In the genomic region with DNA sequence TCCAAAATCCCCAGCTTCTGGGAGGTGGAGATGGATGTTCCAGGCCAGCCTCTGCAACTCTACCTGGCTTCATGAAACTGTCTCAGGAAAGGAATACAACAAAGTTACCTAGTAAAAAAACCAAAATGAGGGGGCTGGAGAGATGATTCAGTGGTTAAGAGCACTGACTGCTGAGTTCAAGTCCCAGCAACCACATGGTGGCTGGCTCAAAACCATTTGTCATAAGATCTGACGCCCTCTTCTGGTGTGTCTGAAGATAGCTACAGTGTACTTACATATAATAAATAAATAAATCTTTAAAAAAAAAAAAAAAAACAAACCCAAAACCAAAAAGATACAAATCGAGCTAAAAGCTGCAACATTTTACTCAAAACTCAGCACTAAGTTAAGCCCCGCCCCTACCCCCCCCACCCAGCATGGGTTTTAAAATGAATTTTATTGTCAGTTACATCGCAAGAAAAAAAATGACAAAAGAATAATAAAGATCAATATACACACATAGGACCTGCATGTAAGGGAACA, we compare ENCODE assay signal across 9 mouse cellular contexts. TPM values are rescaled to one million over a fixed set of nuclear protein-coding genes. Genes with fewer than 3 reads are reported as not detected.
DNase-seq lines count a peak whose midpoint lies in the region; ATAC-seq lines count a peak whose summit lies in the region.
"Had no signal": no experiment of that assay in that cellular context is flagged by ENCODE, and none has a peak within 500 bp of the region (broad histone marks: within the 10 kb centered on the region; RNA-seq: fewer than 3 reads in every experiment).

No protein-coding gene starts in this region.

- H3K9me3 ChIP-seq in lung, embryonic 15.5 days, result no peaks in the 10 kb centered on the region
- H3K9me3 ChIP-seq in hindbrain, embryonic 14.5 days (ENCODE audit: control insufficient read depth, low read length), result no peaks in the 10 kb centered on the region

- H3K4me1 ChIP-seq in lung, embryonic 15.5 days, result no peaks in the 10 kb centered on the region
- no peaks in the 10 kb centered on the region for H3K4me1 ChIP-seq in hindbrain, embryonic 14.5 days (replicated peaks; ENCODE audit: control insufficient read depth, insufficient read depth, low read length)

- H3K9ac ChIP-seq in lung, embryonic 15.5 days, result peak overlapping the region; percentile 62
- peak overlapping the region; percentile 77 for H3K9ac ChIP-seq in hindbrain, embryonic 14.5 days

- peak overlapping the region; percentile 63 for H3K4me3 ChIP-seq in lung, embryonic 15.5 days
- peak overlapping the region; percentile 47 for H3K4me3 ChIP-seq in hindbrain, embryonic 14.5 days (replicated peaks; ENCODE audit: low read length)
- peak overlapping the region; percentile 32 for H3K4me3 ChIP-seq in macrophage (ENCODE audit: inconsistent target)

- no peaks in the 10 kb centered on the region for H3K79me2 ChIP-seq in macrophage (ENCODE audit: inconsistent target)

- no peak for DNase-seq in lung, postnatal 4 days
- peak; percentile 46 to 50 for DNase-seq in cerebellum, postnatal 10 days
- DNase-seq in hindbrain, embryonic 14.5 days (ENCODE audit: low spot score), result no peak
- DNase-seq in layer of hippocampus, adult 9-11 months, result no peak
- no peak for DNase-seq in adrenal gland, postnatal 14 days
- no peak for DNase-seq in thymus, postnatal 10 days (ENCODE audit: low spot score in 2 of 2)

- no peak for ATAC-seq in lung, embryonic 15.5 days (ENCODE audit: borderline replicate concordance, extremely low read depth, low FRiP score, low TSS enrichment)
- no peak for ATAC-seq in hindbrain, embryonic 14.5 days (ENCODE audit: low FRiP score)

- WGBS in lung, embryonic 15.5 days, result 2% methylated on average over 4 of the region's 4 CpGs
- WGBS in hindbrain, embryonic 14.5 days, result 7% methylated on average over 4 of the region's 4 CpGs
- 0% methylated on average over 3 of the region's 4 CpGs for WGBS in macrophage (ENCODE audit: missing documents)

- H3K36me3 ChIP-seq in lung, embryonic 15.5 days, result peaks cover 23% of the 10 kb centered on the region
- peaks cover 40% of the 10 kb centered on the region for H3K36me3 ChIP-seq in hindbrain, embryonic 14.5 days (replicated peaks; ENCODE audit: control insufficient read depth, insufficient read depth)
- H3K36me3 ChIP-seq in macrophage (ENCODE audit: inconsistent target), result peaks cover 5% of the 10 kb centered on the region; the same call in 1 of the 2 replicates

- peak overlapping the region; percentile 74 for H3K4me2 ChIP-seq in lung, embryonic 15.5 days
- peak overlapping the region; percentile 59 for H3K4me2 ChIP-seq in hindbrain, embryonic 14.5 days (replicated peaks)

- no peaks in the 10 kb centered on the region for H3K27me3 ChIP-seq in lung, embryonic 15.5 days
- no peaks in the 10 kb centered on the region for H3K27me3 ChIP-seq in hindbrain, embryonic 14.5 days (ENCODE audit: control insufficient read depth, insufficient read depth, low read length)

- H3K27ac ChIP-seq in lung, embryonic 15.5 days, result peak overlapping the region; percentile 98
- peak overlapping the region; percentile 94 for H3K27ac ChIP-seq in hindbrain, embryonic 14.5 days
- H3K27ac ChIP-seq in macrophage, result peak overlapping the region; percentile 63

RNA-seq across cellular contexts. Expression of a gene that starts 0.5 kb away (rescaled TPM):
- polyA plus RNA-seq in lung, embryonic 15.5 days (2015; fragmentation: Nextera tagmentation; extraction: Ambion mirVana), result 57.9 and 60.5 TPM in 2 replicates
- 23.6 and 25.3 TPM in 2 replicates for polyA plus RNA-seq in hindbrain, embryonic 14.5 days (2014; fragmentation: Nextera tagmentation; extraction: Ambion mirVana)
- total RNA-seq in macrophage (2018; cell fraction: chromatin; rRNA removed), result 1 to 10 TPM in 17 of 26 experiments, not detected in 9; 1.3 to 5.8 (median 3.6) TPM
- total RNA-seq in macrophage (2018; cell fraction: cytosol; rRNA removed), result 10 to 100 TPM; 26.7 to 44.5 (median 34.0) TPM
- total RNA-seq in macrophage (2018; cell fraction: nucleus; rRNA removed), result 10 to 100 TPM in 4 of 26 experiments, 1 to 10 TPM in 22; 2.3 to 13.6 (median 7.1) TPM
- 22.0 to 41.0 TPM (median 36.0 TPM) in 3 replicates for polyA plus RNA-seq in macrophage (2018)
- total RNA-seq in adrenal gland, postnatal 14 days (2021), result 62.1 and 72.6 TPM in 2 replicates

RNA-seq across cellular contexts. Expression of a gene that starts 12.2 kb away (rescaled TPM):
- polyA plus RNA-seq in lung, embryonic 15.5 days (2015; fragmentation: Nextera tagmentation; extraction: Ambion mirVana), result 93.0 TPM in 2 replicates
- 144 and 145 TPM in 2 replicates for polyA plus RNA-seq in hindbrain, embryonic 14.5 days (2014; fragmentation: Nextera tagmentation; extraction: Ambion mirVana)
- total RNA-seq in macrophage (2018; cell fraction: chromatin; rRNA removed), result 10 to 100 TPM in 18 of 26 experiments, 1 to 10 TPM in 8; 3.0 to 30.6 (median 14.8) TPM
- total RNA-seq in macrophage (2018; cell fraction: cytosol; rRNA removed), result 10 to 100 TPM; 33.4 to 55.5 (median 44.8) TPM
- 10 to 100 TPM; 14.7 to 53.8 (median 36.7) TPM for total RNA-seq in macrophage (2018; cell fraction: nucleus; rRNA removed)
- 37.2 to 54.5 TPM (median 47.4 TPM) in 3 replicates for polyA plus RNA-seq in macrophage (2018)
- total RNA-seq in adrenal gland, postnatal 14 days (2021), result 50.0 and 52.8 TPM in 2 replicates

RNA-seq across cellular contexts. Expression of a gene that starts 33.7 kb away (rescaled TPM):
- 59.3 and 64.9 TPM in 2 replicates for polyA plus RNA-seq in lung, embryonic 15.5 days (2015; fragmentation: Nextera tagmentation; extraction: Ambion mirVana)
- 96.0 and 101 TPM in 2 replicates for polyA plus RNA-seq in hindbrain, embryonic 14.5 days (2014; fragmentation: Nextera tagmentation; extraction: Ambion mirVana)
- 10 to 100 TPM; 14.4 to 54.7 (median 31.6) TPM for total RNA-seq in macrophage (2018; cell fraction: chromatin; rRNA removed)
- total RNA-seq in macrophage (2018; cell fraction: cytosol; rRNA removed), result 10 to 100 TPM; 29.3 to 42.8 (median 34.6) TPM
- total RNA-seq in macrophage (2018; cell fraction: nucleus; rRNA removed), result 10 to 100 TPM; 23.2 to 92.4 (median 53.6) TPM
- 24.7 to 37.0 TPM (median 34.5 TPM) in 3 replicates for polyA plus RNA-seq in macrophage (2018)
- total RNA-seq in adrenal gland, postnatal 14 days (2021), result 53.9 and 55.4 TPM in 2 replicates

RNA-seq across cellular contexts. Expression of a gene that starts 57.7 kb away (rescaled TPM):
- polyA plus RNA-seq in lung, embryonic 15.5 days (2015; fragmentation: Nextera tagmentation; extraction: Ambion mirVana), result not detected in 2 replicates
- 0.21 TPM in 1 of 2 replicates, not detected in the other for polyA plus RNA-seq in hindbrain, embryonic 14.5 days (2014; fragmentation: Nextera tagmentation; extraction: Ambion mirVana)
- total RNA-seq in macrophage (2018; cell fraction: chromatin; rRNA removed), result under 1 TPM in 3 of 26 experiments, not detected in 23; 0.45 to 0.91 (median 0.59) TPM
- under 1 TPM in 3 of 26 experiments, not detected in 23; 0.11 to 0.17 (median 0.14) TPM for total RNA-seq in macrophage (2018; cell fraction: cytosol; rRNA removed)
- not detected for total RNA-seq in macrophage (2018; cell fraction: nucleus; rRNA removed)
- not detected in 3 replicates for polyA plus RNA-seq in macrophage (2018)
- 0.30 TPM in 1 of 2 replicates, not detected in the other for total RNA-seq in adrenal gland, postnatal 14 days (2021)
- total RNA-seq: common myeloid progenitor, adult 5-6 weeks had no signal

Comparison
In these comparisons a context has a peak if more than half of its experiments do, and no peak if none do; other contexts are left out.
1. DNase-seq: peak in cerebellum, postnatal 10 days (2 of 2); none in lung, postnatal 4 days (0 of 2), hindbrain, embryonic 14.5 days (single experiment), layer of hippocampus, adult 9-11 months (single experiment), adrenal gland, postnatal 14 days (single experiment) and thymus, postnatal 10 days (0 of 2).
2. Peak in every context shown above with its lines, with median percentiles within 50 percentile points of each other: H3K27ac ChIP-seq and H3K4me3 ChIP-seq.